Mouse (Mus musculus) spleen, adult 2 months (tissue): ENCODE data around the gene Gm42791.

Experiments
- CTCF ChIP-seq: fragments of 200-500 bp; IDR thresholded peaks from 2 replicates; pipeline ENCODE4 v1.5.1; 2011; ENCODE audit warnings: mild to moderate bottlenecking, inconsistent platforms; ENCODE audit not compliant: insufficient read depth, insufficient read length, insufficient replicate concordance; ENCODE audit errors: extremely low read depth
- POLR2A ChIP-seq: fragments of 200-500 bp; IDR thresholded peaks from 2 replicates; pipeline ENCODE4 v1.6.1; 2011; ENCODE audit warnings: low read depth, low read length, inconsistent platforms

GRCm38 (mm10) chr5:148972167-148972566 is 22.8 kb downstream of the Gm42791 start:
- TF ChIP-seq CTCF (no peak), POLR2A (no peak)
